Mouse (Mus musculus) small intestine, adult 2 months (tissue): ENCODE data around the gene Tmeff1.

ENCODE experiments used
- CTCF ChIP-seq: fragments of 200-500 bp; IDR thresholded peaks from 2 replicates; pipeline ENCODE4 v1.5.1; 2012; ENCODE audit warnings: low read depth, mild to moderate bottlenecking, control low read depth, inconsistent platforms, low read length, moderate library complexity, mixed read lengths; ENCODE audit not compliant: insufficient replicate concordance, insufficient read length; ENCODE audit errors: extremely low read depth
- POLR2A ChIP-seq: fragments of 200-500 bp; IDR thresholded peaks from 2 replicates; pipeline ENCODE4 v1.6.1; 2012; ENCODE audit warnings: low read depth, mild to moderate bottlenecking, control low read depth, inconsistent platforms, low read length, moderate library complexity

- TF ChIP-seq CTCF (no peak), POLR2A (no peak)
Observed at GRCm38 (mm10) chr4:48663271-48663670, 78.3 kb downstream of the Tmeff1 start, which contains the start of gene Cavin4.
